8 mouse cellular contexts compared by ENCODE assay signal in genomic region chr2:61711108-61712040, GRCm38 (mm10). TPM values are rescaled to one million over a fixed set of nuclear protein-coding genes. Genes with fewer than 3 reads are reported as not detected.
A peak's percentile ranks its signal among the peaks of the same experiment; 100 is the strongest.
DNase-seq lines count a peak whose midpoint lies in the region; ATAC-seq lines count a peak whose summit lies in the region.

TSS of gene Psmd14 (plus strand) at chr2:61711694.

- DNase-seq in ZHBTc4 (ENCODE audit: low read depth, low spot score): peak; percentile 97
- peak; percentile 72 to 78 for DNase-seq in gastrocnemius, adult 8-10 months (ENCODE audit: low spot score in 2 of 2)
- DNase-seq in hindlimb bud, embryonic 11.5 days (ENCODE audit: extremely low spot score, low read depth, low spot score): peak; percentile 62
- DNase-seq in left cerebral cortex, adult 8-10 months (ENCODE audit: low spot score in 2 of 2): peak; percentile 72 to 81
- peak; percentile 93 to 94 for DNase-seq in right cerebral cortex, postnatal 10 days (ENCODE audit: low spot score in 2 of 2)
- peak; percentile 82 for DNase-seq in urinary bladder, postnatal 25 days (ENCODE audit: low spot score)

- H3K27me3 ChIP-seq in megakaryocyte, embryonic 14.5 days (replicated peaks): no peaks in the 10 kb centered on the region

- ATAC-seq in common myeloid progenitor, adult 5-6 weeks (replicated peaks; ENCODE audit: low read depth, poor library complexity, severe bottlenecking): peak; percentile 87

- H3K4me3 ChIP-seq in megakaryocyte, embryonic 14.5 days (replicated peaks): peak within 1 kb of the TSS; percentile 96

- H3K4me1 ChIP-seq in megakaryocyte, embryonic 14.5 days: peaks cover 30% of the 10 kb centered on the region

- peaks cover 30% of the 10 kb centered on the region for H3K36me3 ChIP-seq in megakaryocyte, embryonic 14.5 days (replicated peaks; ENCODE audit: low read length)

- H3K9me3 ChIP-seq in megakaryocyte, embryonic 14.5 days: peaks cover 7% of the 10 kb centered on the region; the same call in 1 of the 2 replicates

RNA-seq across cellular contexts. Expression of gene Psmd14, which starts in this region (rescaled TPM):
- total RNA-seq in common myeloid progenitor, adult 5-6 weeks (2017): 174 and 181 TPM in 2 replicates
- total RNA-seq in gastrocnemius, adult 8-10 months (2022): 10 to 100 TPM; 60.7 to 69.0 (median 62.4) TPM
- total RNA-seq in left cerebral cortex, adult 8-10 months (2022): 100 to 1,000 TPM; 103 to 132 (median 114) TPM
- 6.4 TPM in 1 of 2 replicates, not detected in the other for polyA plus RNA-seq in megakaryocyte, embryonic 14.5 days (2012; ENCODE audit: insufficient read depth, low replicate concordance)

Comparison
In these comparisons a context has a peak if more than half of its experiments do, and no peak if none do; other contexts are left out.
1. Peak in every context shown above with its lines: DNase-seq, ATAC-seq and H3K4me3 ChIP-seq.